Mouse (Mus musculus) CH12.LX (cell line): ENCODE results near the gene Tmx1. TPM values are rescaled to one million over a fixed set of nuclear protein-coding genes. Genes with fewer than 3 reads are reported as not detected.

Source experiments
- DNase-seq: peaks from one replicate; pipeline ENCODE4 v3.0.0-alpha.2; 2013; ENCODE audit errors: extremely low read depth
- H3K27ac ChIP-seq: 2 replicates; pipeline ENCODE4 v1.5.1; 2012; ENCODE audit warnings: low read depth, mild to moderate bottlenecking, control low read depth, moderate library complexity; ENCODE audit not compliant: insufficient read depth
- H3K27me3 ChIP-seq: replicated peaks from 2 replicates; pipeline ENCODE3; 2012; ENCODE audit warnings: inconsistent platforms
- H3K36me3 ChIP-seq, 2 experiments: replicated peaks in 1 of 2; 2 replicates each; pipeline versions ENCODE3 to v1.6.1; 2012; ENCODE audit warnings: inconsistent platforms in 1 of 2, low read length in 1 of 2, mild to moderate bottlenecking in 1 of 2, mixed read lengths in 1 of 2, moderate library complexity in 1 of 2; ENCODE audit not compliant: control insufficient read depth in 1 of 2, insufficient read depth in 1 of 2
- H3K4me1 ChIP-seq, 2 experiments: 2 replicates each; pipeline ENCODE4 v1.6.1; 2012; ENCODE audit warnings: inconsistent platforms in 1 of 2, moderate library complexity in 1 of 2; ENCODE audit not compliant: insufficient read depth in 2 of 2, control insufficient read depth in 1 of 2
- H3K4me2 ChIP-seq: 2 replicates; pipeline ENCODE4 v1.6.1; 2012; ENCODE audit warnings: low read depth, mild to moderate bottlenecking, control low read depth; ENCODE audit not compliant: poor library complexity, insufficient read depth, severe bottlenecking
- H3K4me3 ChIP-seq, 3 experiments: fragments of 150-350 bp in 1 of 3; sonication (generic) in 1 of 3; replicated peaks in 1 of 3; 2 replicates each; pipeline versions ENCODE3 to v1.5.1; 2011 to 2012; ENCODE audit warnings: low read depth in 2 of 3, low read length in 2 of 3, mild to moderate bottlenecking in 2 of 3, moderate library complexity in 2 of 3, control low read depth in 1 of 3, improper control_type of control experiment in 1 of 3, inconsistent platforms in 1 of 3, mixed read lengths in 1 of 3; ENCODE audit not compliant: poor library complexity in 1 of 3
- H3K79me2 ChIP-seq: replicated peaks from 2 replicates; pipeline ENCODE4 v1.6.1; 2012; ENCODE audit warnings: mild to moderate bottlenecking, moderate library complexity; ENCODE audit not compliant: control insufficient read depth, poor library complexity, insufficient read depth, severe bottlenecking; ENCODE audit errors: extremely low read depth
- H3K9ac ChIP-seq: 2 replicates; pipeline ENCODE4 v1.6.1; 2012; ENCODE audit warnings: low read depth, mild to moderate bottlenecking, control low read depth, moderate library complexity; ENCODE audit not compliant: insufficient read depth
- H3K9me3 ChIP-seq: replicated peaks from 2 replicates; pipeline ENCODE3; 2012; ENCODE audit warnings: low read length, inconsistent platforms, mixed read lengths
- CTCF ChIP-seq, 2 experiments: IDR thresholded peaks in 1 of 2; conservative IDR thresholded peaks in 1 of 2; 2 replicates each; pipeline ENCODE4 v1.5.1; 2011 to 2012; ENCODE audit warnings: low read depth in 2 of 2, low read length in 2 of 2, improper control_type of control experiment in 1 of 2, inconsistent platforms in 1 of 2, mild to moderate bottlenecking in 1 of 2, moderate library complexity in 1 of 2
- E2F4 ChIP-seq: IDR thresholded peaks from 2 replicates; pipeline ENCODE4 v1.6.1; 2011; ENCODE audit warnings: low read depth, low read length, improper control_type of control experiment; ENCODE audit not compliant: insufficient replicate concordance
- GABPA ChIP-seq: IDR thresholded peaks from 2 replicates; pipeline ENCODE4 v1.6.1; 2012; ENCODE audit warnings: low read depth, low read length, improper control_type of control experiment, inconsistent platforms; ENCODE audit not compliant: insufficient replicate concordance
- JUND ChIP-seq: conservative IDR thresholded peaks from 2 replicates; pipeline ENCODE4 v1.6.1; 2011; ENCODE audit warnings: low read depth, low read length, improper control_type of control experiment
- KAT2A ChIP-seq: IDR thresholded peaks from 2 replicates; pipeline ENCODE4 v1.6.1; 2012; ENCODE audit warnings: low read length, improper control_type of control experiment, inconsistent platforms; ENCODE audit not compliant: insufficient replicate concordance
- MAX ChIP-seq: IDR thresholded peaks from 2 replicates; pipeline ENCODE4 v1.6.1; 2011; ENCODE audit warnings: low read length, improper control_type of control experiment
- NELFE ChIP-seq: IDR thresholded peaks from 2 replicates; pipeline ENCODE4 v1.6.1; 2011; ENCODE audit warnings: low read depth, low read length, improper control_type of control experiment
- POLR2AphosphoS2 ChIP-seq: IDR thresholded peaks from 2 replicates; pipeline ENCODE4 v1.6.1; 2011; ENCODE audit warnings: low read depth, low read length, improper control_type of control experiment
- RAD21 ChIP-seq: IDR thresholded peaks from 2 replicates; pipeline ENCODE4 v1.6.1; 2011; ENCODE audit warnings: low read depth, mild to moderate bottlenecking, low read length, improper control_type of control experiment, moderate library complexity
- RCOR1 ChIP-seq: conservative IDR thresholded peaks from 2 replicates; pipeline ENCODE4 v1.6.1; 2012; ENCODE audit warnings: low read depth, mild to moderate bottlenecking, inconsistent platforms, low read length, improper control_type of control experiment
- SMC3 ChIP-seq: IDR thresholded peaks from 2 replicates; pipeline ENCODE4 v1.6.1; 2011; ENCODE audit warnings: low read depth, low read length, improper control_type of control experiment
- USF2 ChIP-seq: conservative IDR thresholded peaks from 2 replicates; pipeline ENCODE4 v1.6.1; 2011; ENCODE audit warnings: low read depth, low read length, improper control_type of control experiment
- ZMIZ1 ChIP-seq: IDR thresholded peaks from 2 replicates; pipeline ENCODE4 v1.6.1; 2012; ENCODE audit warnings: low read depth, mild to moderate bottlenecking, inconsistent platforms, low read length, improper control_type of control experiment
- ZNF384 ChIP-seq: IDR thresholded peaks from 2 replicates; pipeline ENCODE4 v1.6.1; 2012; ENCODE audit warnings: low read depth, low read length, improper control_type of control experiment, inconsistent platforms
- dilution Hi-C: fragments of 300-500 bp; cut with MboI; formaldehyde crosslinking; loops from 2 replicates; pipeline ENCODE4 v1.14.3; 2020; ENCODE audit warnings: low sequenced_read_pairs; ENCODE audit not compliant: extremely low pct_unique_long_range_greater_than_20kb, extremely low pct_ligation_motif_present
- in situ Hi-C: fragments of 300-500 bp; cut with MboI; formaldehyde crosslinking; loops from 3 replicates; pipeline ENCODE4 v1.14.3; 2019; ENCODE audit warnings: low sequenced_read_pairs, low pct_ligation_motif_present, low pct_unique_long_range_greater_than_20kb, mixed read lengths
- polyA plus RNA-seq: library from polyadenylated mRNA; unstranded; fragments of >175 nt; gene quantifications from 2 replicates; pipeline ENCODE4 v1.2.1, GENCODE M21; 2012; ENCODE audit warnings: low read depth; ENCODE audit not compliant: insufficient read length
- total RNA-seq, 2 experiments: library from RNA; depleted of rRNA; stranded (reverse); fragments of 300-350 nt in 1 of 2; fragments of >200 nt in 1 of 2; gene quantifications; 2 replicates each; pipeline ENCODE4 v1.2.3; 2012 to 2014

The Tmx1 gene
- total and polyA plus RNA-seq, 3 experiments: 60.3 to 132 (median 113) TPM

GRCm38 (mm10) chr12:70476884-70477576, 24.1 kb downstream of the Tmx1 start:
- Histone ChIP-seq H3K79me2 (no peaks in the 10 kb centered on the region), H3K27me3 (no peaks in the 10 kb centered on the region), H3K4me2 (peak overlapping the region; percentile 64), H3K36me3 (no peaks in the 10 kb centered on the region), H3K9me3 (no peaks in the 10 kb centered on the region), H3K27ac (no peak overlapping the region), H3K4me3 (peak overlapping the region in 2 of 3 experiments; percentile 14), H3K9ac (no peak overlapping the region), H3K4me1 (peaks cover 0 to 13% of the 10 kb centered on the region in 2 experiments; a peak in 2 of 4 replicates)
- dilution Hi-C loops (no loop called here), in situ Hi-C loops (no loop called here)
- TF ChIP-seq KAT2A: no peak
- no peak for TF ChIP-seq RAD21
- no peak for TF ChIP-seq ZMIZ1
- TF ChIP-seq GABPA: no peak
- TF ChIP-seq ZNF384: no peak
- peak; percentile 42; the same call in 1 of the 2 replicates for TF ChIP-seq MAX
- no peak for TF ChIP-seq JUND
- no peak for TF ChIP-seq POLR2AphosphoS2
- no peak for TF ChIP-seq E2F4
- no peak for TF ChIP-seq NELFE
- peak in 1 of 2 experiments; percentile 39; a peak in 2 of 4 replicates for TF ChIP-seq CTCF (conservative IDR thresholded peaks at IDR 0.05 in 1 of 2, IDR thresholded peaks at IDR 0.05 in 1 of 2; ENCODE audit: low read depth in 2 of 2, low read length in 2 of 2)
- DNase-seq: no peak

GRCm38 (mm10) chr12:70477593-70478287, 24.8 kb downstream of the Tmx1 start:
- H3K4me3 ChIP-seq: peak overlapping the region; percentile 5 to 14 (median 14)
- no peak overlapping the region for H3K27ac ChIP-seq
- H3K4me2 ChIP-seq: peak overlapping the region; percentile 64
- dilution Hi-C loops: no loop called here
- no peaks in the 10 kb centered on the region for H3K9me3 ChIP-seq
- H3K9ac ChIP-seq: no peak overlapping the region
- DNase-seq: peak; percentile 57
- no peaks in the 10 kb centered on the region for H3K27me3 ChIP-seq
- H3K4me1 ChIP-seq: peaks cover 0 to 13% of the 10 kb centered on the region in 2 experiments; a peak in 2 of 4 replicates
- H3K79me2 ChIP-seq: no peaks in the 10 kb centered on the region
- TF ChIP-seq RCOR1: no peak
- no peak for TF ChIP-seq NELFE
- TF ChIP-seq CTCF (conservative IDR thresholded peaks at IDR 0.05 in 1 of 2, IDR thresholded peaks at IDR 0.05 in 1 of 2; ENCODE audit: low read depth in 2 of 2, low read length in 2 of 2): peak; percentile 22 to 75
- TF ChIP-seq SMC3: peak; percentile 35
- TF ChIP-seq RAD21: peak; percentile 32
- no peak for TF ChIP-seq POLR2AphosphoS2
- TF ChIP-seq USF2: no peak
- H3K36me3 ChIP-seq: no peaks in the 10 kb centered on the region
- in situ Hi-C loops: no loop called here
